Mouse (Mus musculus) forebrain, embryonic 12.5 days (tissue): Measurements from ENCODE around the gene Shank1. TPM values are rescaled to one million over a fixed set of nuclear protein-coding genes. Genes with fewer than 3 reads are reported as not detected.

Experiments
- ATAC-seq: fragments of 200-750 bp; cut with Nextera tagmentation; 2 replicates; pipeline ENCODE4 v1.8.0; 2017; ENCODE audit warnings: moderate TSS enrichment; ENCODE audit not compliant: low FRiP score
- H3K27ac ChIP-seq: fragments of 300-500 bp; sonication (generic); 2 replicates; pipeline ENCODE4 v1.5.1; 2016; ENCODE audit warnings: mild to moderate bottlenecking
- H3K27me3 ChIP-seq: fragments of 300-500 bp; sonication (generic); 2 replicates; pipeline ENCODE4 v1.6.1; 2016; ENCODE audit warnings: mild to moderate bottlenecking
- H3K36me3 ChIP-seq: fragments of 300-500 bp; sonication (generic); replicated peaks from 2 replicates; pipeline ENCODE4 v1.6.1; 2016; ENCODE audit warnings: mild to moderate bottlenecking
- H3K4me1 ChIP-seq: fragments of 300-500 bp; sonication (generic); 2 replicates; pipeline ENCODE4 v1.6.1; 2016
- H3K4me2 ChIP-seq: fragments of 300-500 bp; sonication (generic); 2 replicates; pipeline ENCODE4 v1.6.1; 2016; ENCODE audit warnings: mild to moderate bottlenecking, moderate library complexity
- H3K4me3 ChIP-seq: fragments of 300-500 bp; sonication (generic); replicated peaks from 2 replicates; pipeline ENCODE4 v1.5.1; 2016; ENCODE audit warnings: mild to moderate bottlenecking
- H3K9ac ChIP-seq: fragments of 300-500 bp; sonication (generic); 2 replicates; pipeline ENCODE4 v1.6.1; 2016; ENCODE audit warnings: mild to moderate bottlenecking
- H3K9me3 ChIP-seq: fragments of 300-500 bp; sonication (generic); 2 replicates; pipeline ENCODE4 v1.6.1; 2016
- WGBS: fragments of 180-500 bp; shearing (Covaris S2); methylation state at CpG from one replicate; pipeline ENCODE4 v1.1.7; 2016; 5-methylcytosine and 5-hydroxymethylcytosine counted together
- polyA plus RNA-seq: library from polyadenylated mRNA; unstranded; fragments of >200 nt; fragmentation: Nextera tagmentation; extraction: Ambion mirVana; gene quantifications from 2 replicates; pipeline ENCODE4 v1.2.1, GENCODE M21; 2016

The Shank1 gene
- polyA plus RNA-seq, 1 experiment from 2014 or later: 8.0 TPM

GRCm38 (mm10) chr7:44305686-44306085 is 4.4 kb upstream of the Shank1 start:
- no peaks in the 10 kb centered on the region for H3K36me3 ChIP-seq
- H3K9me3 ChIP-seq: no peaks in the 10 kb centered on the region
- ATAC-seq: no peak
- H3K27me3 ChIP-seq: peaks cover 32% of the 10 kb centered on the region
- no peak overlapping the region; the same call in 1 of the 2 replicates for H3K9ac ChIP-seq
- peak overlapping the region; percentile 76 for H3K4me2 ChIP-seq
- H3K4me3 ChIP-seq: peak overlapping the region; percentile 67; the same call in 1 of the 2 replicates
- peak overlapping the region; percentile 97 for H3K27ac ChIP-seq
- WGBS: 6% methylated on average over 16 of the region's 16 CpGs
- peaks cover 28% of the 10 kb centered on the region for H3K4me1 ChIP-seq

- peak within 1 kb of the TSS; percentile 97 for H3K27ac ChIP-seq
Observed at GRCm38 (mm10) chr7:44306516-44307240, 3.4 kb upstream of the Shank1 start, which contains the start of gene Clec11a. Gene Clec11a, minus strand, starts transcription at chr7:44306902.

GRCm38 (mm10) chr7:44307261-44308020 is 2.6 kb upstream of the Shank1 start:
- peaks cover 32% of the 10 kb centered on the region for H3K27me3 ChIP-seq
- WGBS: 52% methylated on average over 9 of the region's 9 CpGs
- no peaks in the 10 kb centered on the region for H3K9me3 ChIP-seq
- H3K36me3 ChIP-seq: no peaks in the 10 kb centered on the region
- peak overlapping the region; percentile 53; the same call in 1 of the 2 replicates for H3K27ac ChIP-seq
- no peak for ATAC-seq
- H3K9ac ChIP-seq: 0 out of 2 replicates have a peak overlapping the region, but pooled peaks have one; percentile 12
- no peak overlapping the region for H3K4me2 ChIP-seq
- no peak overlapping the region for H3K4me3 ChIP-seq
- peaks cover 44% of the 10 kb centered on the region for H3K4me1 ChIP-seq

More at GRCm38 (mm10) chr7:44306516-44307240, 3.4 kb upstream of the Shank1 start, which contains the start of gene Clec11a:
- no peak for ATAC-seq
- Histone ChIP-seq H3K9me3 (no peaks in the 10 kb centered on the region), H3K4me1 (peaks cover 38% of the 10 kb centered on the region), H3K27me3 (peaks cover 32% of the 10 kb centered on the region), H3K9ac (peak within 1 kb of the TSS; percentile 12; the same call in 1 of the 2 replicates), H3K36me3 (no peaks in the 10 kb centered on the region), H3K4me2 (peak within 1 kb of the TSS; percentile 76), H3K4me3 (peak within 1 kb of the TSS; percentile 67; the same call in 1 of the 2 replicates)
- WGBS: 57% methylated on average over 6 of the region's 6 CpGs

GRCm38 (mm10) chr7:44310285-44310877 is 328 bp downstream of the Shank1 start:
- peaks cover 32% of the 10 kb centered on the region for H3K27me3 ChIP-seq
- H3K36me3 ChIP-seq: peaks cover 19% of the 10 kb centered on the region
- peaks cover 33% of the 10 kb centered on the region for H3K4me1 ChIP-seq
- WGBS: under 1% methylated on average over 29 of the region's 40 CpGs
- no peaks in the 10 kb centered on the region for H3K9me3 ChIP-seq
- H3K9ac ChIP-seq: peak overlapping the region; percentile 68
- H3K27ac ChIP-seq: peak overlapping the region; percentile 74
- ATAC-seq: peak; percentile 35
- peak overlapping the region; percentile 91 for H3K4me2 ChIP-seq
- H3K4me3 ChIP-seq: peak overlapping the region; percentile 57

GRCm38 (mm10) chr7:44310878-44311712 is 1.0 kb downstream of the Shank1 start:
- peak; percentile 66 for ATAC-seq
- peak overlapping the region; percentile 74 for H3K27ac ChIP-seq
- H3K27me3 ChIP-seq: peaks cover 32% of the 10 kb centered on the region
- under 1% methylated on average over 38 of the region's 38 CpGs for whole genome bisulfite sequencing
- H3K4me3 ChIP-seq: peak overlapping the region; percentile 57
- H3K4me2 ChIP-seq: peak overlapping the region; percentile 91
- peak overlapping the region; percentile 68 for H3K9ac ChIP-seq
- H3K36me3 ChIP-seq: peaks cover 22% of the 10 kb centered on the region
- peaks cover 27% of the 10 kb centered on the region for H3K4me1 ChIP-seq
- H3K9me3 ChIP-seq: no peaks in the 10 kb centered on the region

GRCm38 (mm10) chr7:44311713-44312304 is 1.8 kb downstream of the Shank1 start:
- peak overlapping the region; percentile 74; the same call in 1 of the 2 replicates for H3K27ac ChIP-seq

GRCm38 (mm10) chr7:44312484-44312883 is 2.4 kb downstream of the Shank1 start:
- H3K27me3 ChIP-seq: peaks cover 20% of the 10 kb centered on the region
- no peaks in the 10 kb centered on the region for H3K9me3 ChIP-seq
- H3K9ac ChIP-seq: no peak overlapping the region
- ATAC-seq: no peak
- H3K4me2 ChIP-seq: no peak overlapping the region
- peaks cover 25% of the 10 kb centered on the region for H3K36me3 ChIP-seq
- H3K4me3 ChIP-seq: no peak overlapping the region
- H3K4me1 ChIP-seq: peaks cover 27% of the 10 kb centered on the region
- H3K27ac ChIP-seq: no peak overlapping the region
- 75% methylated on average over 16 of the region's 16 CpGs for WGBS

More at GRCm38 (mm10) chr7:44311713-44312304, 1.8 kb downstream of the Shank1 start:
- Histone ChIP-seq H3K4me2 (peak overlapping the region; percentile 91), H3K9ac (no peak overlapping the region), H3K9me3 (no peaks in the 10 kb centered on the region), H3K4me3 (peak overlapping the region; percentile 57), H3K4me1 (peaks cover 27% of the 10 kb centered on the region), H3K36me3 (peaks cover 25% of the 10 kb centered on the region), H3K27me3 (peaks cover 27% of the 10 kb centered on the region)
- ATAC-seq: 0 out of 2 replicates have a peak, but pooled peaks have one; percentile 1
- 19% methylated on average over 6 of the region's 6 CpGs for WGBS

- no peak overlapping the region for H3K9ac ChIP-seq
- 0 out of 2 replicates have a peak, but pooled peaks have one; percentile 44 for ATAC-seq
- no peaks in the 10 kb centered on the region for H3K27me3 ChIP-seq
- H3K4me3 ChIP-seq: no peak overlapping the region
- peaks cover 30% of the 10 kb centered on the region for H3K36me3 ChIP-seq
- WGBS: 31% methylated on average over 4 of the region's 4 CpGs
- H3K4me1 ChIP-seq: no peaks in the 10 kb centered on the region
- H3K4me2 ChIP-seq: no peak overlapping the region
- no peak overlapping the region for H3K27ac ChIP-seq
- H3K9me3 ChIP-seq: no peaks in the 10 kb centered on the region
Observed at GRCm38 (mm10) chr7:44317913-44318312, 7.9 kb downstream of the Shank1 start.

- WGBS: 58% methylated on average over 8 of the region's 8 CpGs
- Histone ChIP-seq H3K9ac (no peak overlapping the region), H3K27me3 (no peaks in the 10 kb centered on the region), H3K4me3 (no peak overlapping the region), H3K27ac (no peak overlapping the region), H3K4me1 (no peaks in the 10 kb centered on the region), H3K4me2 (no peak overlapping the region), H3K36me3 (peaks cover 14% of the 10 kb centered on the region), H3K9me3 (no peaks in the 10 kb centered on the region)
- ATAC-seq: no peak
Observed at GRCm38 (mm10) chr7:44320886-44321285, 10.8 kb downstream of the Shank1 start.

- 88% methylated on average over 1 of the region's 1 CpGs for WGBS
- H3K9ac ChIP-seq: no peak overlapping the region
Observed at GRCm38 (mm10) chr7:44322290-44322689, 12.2 kb downstream of the Shank1 start.

GRCm38 (mm10) chr7:44326614-44327013 is 16.6 kb downstream of the Shank1 start:
- no peak overlapping the region for H3K4me2 ChIP-seq
- no peak overlapping the region for H3K4me3 ChIP-seq
- H3K27ac ChIP-seq: no peak overlapping the region
- H3K9ac ChIP-seq: no peak overlapping the region
- WGBS: 84% methylated on average over 6 of the region's 6 CpGs
- H3K27me3 ChIP-seq: no peaks in the 10 kb centered on the region
- 0 out of 2 replicates have a peak, but pooled peaks cover 7% of the 10 kb centered on the region for H3K36me3 ChIP-seq
- H3K4me1 ChIP-seq: 0 out of 2 replicates have a peak, but pooled peaks cover 4% of the 10 kb centered on the region
- H3K9me3 ChIP-seq: no peaks in the 10 kb centered on the region
- ATAC-seq: no peak

More at GRCm38 (mm10) chr7:44322290-44322689, 12.2 kb downstream of the Shank1 start:
- Histone ChIP-seq H3K4me3 (no peak overlapping the region), H3K36me3 (peaks cover 14% of the 10 kb centered on the region), H3K27ac (no peak overlapping the region), H3K4me2 (no peak overlapping the region), H3K9me3 (no peaks in the 10 kb centered on the region), H3K27me3 (no peaks in the 10 kb centered on the region), H3K4me1 (0 out of 2 replicates have a peak, but pooled peaks cover 4% of the 10 kb centered on the region)
- no peak for ATAC-seq
